Mouse (Mus musculus) duodenum, adult 2 months (tissue): ENCODE measurements around the gene Gm10662. TPM values are rescaled to one million over a fixed set of nuclear protein-coding genes. Genes with fewer than 3 reads are reported as not detected.

Source experiments
- polyA plus RNA-seq: library from polyadenylated mRNA; depleted of rRNA; stranded (reverse); fragments of >200 nt; gene quantifications from 2 replicates; pipeline ENCODE4 v1.2.3, GENCODE M21; 2012; ENCODE audit warnings: low replicate concordance; rRNA removed

Gene Gm10662
- polyA plus RNA-seq, result not detected in 2 replicates

DNA sequence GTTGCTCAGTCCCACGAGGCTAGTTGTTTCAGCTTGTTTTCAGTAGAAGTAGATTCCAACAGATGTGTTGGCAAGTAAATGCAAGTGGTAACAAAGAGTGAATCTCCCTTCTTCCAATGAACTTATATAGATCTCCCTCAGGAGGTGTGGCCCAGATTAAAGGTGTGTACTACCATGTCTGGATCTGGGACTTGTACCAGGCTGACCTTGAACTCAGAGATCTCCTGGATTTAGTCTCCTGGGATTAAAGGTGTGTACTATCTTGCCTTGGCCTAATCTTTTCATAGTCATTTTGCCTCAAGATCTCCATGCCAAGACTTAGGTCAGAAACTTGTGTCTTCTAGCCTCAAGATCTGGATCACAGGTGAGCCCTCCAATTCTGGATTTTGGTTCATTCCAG lies at the start of gene Gm10662:
Gm10662 (minus strand) TSS at position 101 of the 400 bp plus-strand sequence.

Other genes starting within 250 kb of the Gm10662 start
- not detected in 2 replicates for gene Gm4214, start 159.8 kb downstream of the Gm10662 start, polyA plus RNA-seq
- not detected in 2 replicates for gene Gm4216, start 124.6 kb downstream of the Gm10662 start, polyA plus RNA-seq
- gene Vmn1r163, start 88.9 kb downstream of the Gm10662 start, polyA plus RNA-seq, result not detected in 2 replicates
- not detected in 2 replicates for gene Gm8720, start 77.0 kb downstream of the Gm10662 start, polyA plus RNA-seq
- not detected in 2 replicates for gene Vmn1r165, start 72.9 kb upstream of the Gm10662 start, polyA plus RNA-seq
- gene Vmn1r166, start 107.2 kb upstream of the Gm10662 start, polyA plus RNA-seq, result not detected in 2 replicates
- not detected in 2 replicates for gene Gm6902, start 134.4 kb upstream of the Gm10662 start, polyA plus RNA-seq
- gene Nlrp4e, start 156.7 kb upstream of the Gm10662 start, polyA plus RNA-seq, result not detected in 2 replicates
- gene Nlrp5, start 241.4 kb upstream of the Gm10662 start, polyA plus RNA-seq, result not detected in 2 replicates